Mouse (Mus musculus): ENCODE results near the gene Olfr1326-ps1. TPM values are rescaled to one million over a fixed set of nuclear protein-coding genes. Genes with fewer than 3 reads are reported as not detected.

Olfr1326-ps1 gene
- total RNA-seq (2021) = not detected

DNA sequence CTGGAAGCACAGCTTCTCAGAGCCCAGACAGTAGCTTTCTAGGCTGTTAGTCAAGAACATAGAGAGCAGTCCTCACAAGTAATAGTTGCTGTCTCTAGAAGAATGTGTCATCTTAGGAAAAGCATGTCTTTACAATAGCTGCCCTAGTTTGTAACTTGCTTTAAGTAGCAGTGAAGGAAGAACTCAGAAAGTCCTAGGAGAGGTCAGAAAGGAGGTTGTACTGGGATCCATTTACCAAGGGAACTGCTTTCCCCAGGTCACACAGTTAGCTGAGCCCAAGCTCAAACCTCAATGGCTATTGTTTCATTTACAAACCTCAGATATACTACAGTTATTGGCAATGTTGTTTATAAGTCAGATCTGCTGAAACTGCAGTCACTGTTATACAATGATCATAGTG is at the start of gene Olfr1326-ps1:
TSS of gene Olfr1326-ps1 (minus strand) at position 101 of the 400 bp plus-strand sequence.
- no peak for DNase-seq

GRCm38 (mm10) chrX:74592379-74592778 is 17.7 kb upstream of the Olfr1326-ps1 start, which contains the start of gene Olfr1325:
TSS of gene Olfr1325 (plus strand) at chrX:74592679.
- DNase-seq = no peak

Other genes with a start within 250 kb of the Olfr1326-ps1 start
- 10 to 100 TPM; 32.4 to 33.6 TPM for gene Plxna3, start 245.8 kb downstream of the Olfr1326-ps1 start, total RNA-seq (2021)
- gene Lage3, start 221.3 kb downstream of the Olfr1326-ps1 start, total RNA-seq (2021) = 10 to 100 TPM; 25.1 to 26.4 TPM
- 10 to 100 TPM; 67.7 to 68.7 TPM for gene Ubl4a, start 201.7 kb downstream of the Olfr1326-ps1 start, total RNA-seq (2021)
- 1 to 10 TPM; 2.1 to 3.3 TPM for gene Slc10a3, start 201.5 kb downstream of the Olfr1326-ps1 start, total RNA-seq (2021)
- gene Fam3a, start 181.6 kb downstream of the Olfr1326-ps1 start, total RNA-seq (2021) = 10 to 100 TPM; 18.8 to 24.2 TPM
- gene Ikbkg, start 181.6 kb downstream of the Olfr1326-ps1 start, total RNA-seq (2021) = 10 to 100 TPM; 47.1 to 50.4 TPM
- 10 to 100 TPM; 24.9 to 29.5 TPM for gene G6pdx, start 145.7 kb downstream of the Olfr1326-ps1 start, total RNA-seq (2021)
- not detected for gene Gm6880, start 93.5 kb downstream of the Olfr1326-ps1 start, total RNA-seq (2021)
- not detected for gene Olfr1325, start 17.8 kb upstream of the Olfr1326-ps1 start, total RNA-seq (2021)
- gene Gm5640, start 70.7 kb upstream of the Olfr1326-ps1 start, total RNA-seq (2021) = under 1 TPM; 0.52 to 0.53 TPM
- not detected for gene Gm6890, start 166.0 kb upstream of the Olfr1326-ps1 start, total RNA-seq (2021)

All from layer of hippocampus, postnatal 36 days (tissue).